Mouse (Mus musculus): Measurements from ENCODE around the gene Mrap2. TPM values are rescaled to one million over a fixed set of nuclear protein-coding genes. Genes with fewer than 3 reads are reported as not detected.

Gene Mrap2
- polyA plus RNA-seq, 1 experiment: 0.22 TPM

DNA sequence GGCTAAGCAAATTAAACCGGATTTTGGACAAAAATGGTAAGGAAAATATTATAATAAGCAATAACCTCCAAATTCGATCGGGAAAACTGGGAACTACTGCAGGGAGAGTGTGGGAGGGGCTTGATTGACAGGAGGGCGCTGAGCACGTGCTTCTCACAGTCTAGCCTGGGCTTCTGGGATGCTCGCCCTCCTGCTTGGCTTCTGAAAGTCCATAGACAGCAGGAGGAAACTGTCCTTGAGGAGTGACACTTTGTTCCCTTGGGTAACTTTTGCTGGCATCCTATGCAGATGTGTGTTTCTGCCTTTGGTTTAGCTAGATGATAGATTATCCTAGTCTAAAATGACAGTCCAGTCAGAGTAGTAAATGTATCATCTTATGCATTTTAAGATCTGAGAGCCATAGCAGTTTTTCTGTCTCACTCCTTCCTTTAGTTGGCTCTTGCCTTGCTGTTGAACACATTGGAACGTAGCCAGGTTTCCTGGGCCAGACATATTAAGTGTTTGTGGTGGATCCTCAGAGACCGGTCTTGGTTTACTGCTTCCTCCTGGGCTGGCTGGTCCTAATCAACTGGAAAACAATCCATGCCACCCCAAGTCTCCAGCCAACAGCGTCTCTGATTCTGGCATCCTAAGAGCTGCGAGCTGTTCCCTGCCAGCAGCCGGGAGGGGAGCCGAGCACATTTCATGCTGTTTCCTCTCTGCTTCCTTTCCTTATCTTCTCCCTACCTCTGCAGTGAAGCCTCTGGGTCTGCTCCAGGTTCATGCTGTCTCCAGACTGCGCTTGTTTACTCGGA lies 8.1 kb upstream of the Mrap2 start:
- Histone ChIP-seq H3K27ac (ENCODE audit: control insufficient read depth, insufficient read depth, low read depth, low read length) (no peak overlapping the region), H3K4me1 (ENCODE audit: control insufficient read depth, insufficient read depth, low read length) (no peaks in the 10 kb centered on the region), H3K4me3 (ENCODE audit: control insufficient read depth, low read depth, low read length) (no peak overlapping the region), H3K36me3 (ENCODE audit: control insufficient read depth, insufficient read depth, low read length) (no peaks in the 10 kb centered on the region), H3K27me3 (ENCODE audit: control insufficient read depth, insufficient read depth, low read length) (no peaks in the 10 kb centered on the region)
- no peak for TF ChIP-seq POLR2A (IDR thresholded peaks at IDR 0.05; ENCODE audit: control insufficient read depth, low read depth, low read length)
- TF ChIP-seq CTCF (IDR thresholded peaks at IDR 0.05; ENCODE audit: control insufficient read depth, insufficient read depth, insufficient replicate concordance, low read depth, low read length): no peak

DNA sequence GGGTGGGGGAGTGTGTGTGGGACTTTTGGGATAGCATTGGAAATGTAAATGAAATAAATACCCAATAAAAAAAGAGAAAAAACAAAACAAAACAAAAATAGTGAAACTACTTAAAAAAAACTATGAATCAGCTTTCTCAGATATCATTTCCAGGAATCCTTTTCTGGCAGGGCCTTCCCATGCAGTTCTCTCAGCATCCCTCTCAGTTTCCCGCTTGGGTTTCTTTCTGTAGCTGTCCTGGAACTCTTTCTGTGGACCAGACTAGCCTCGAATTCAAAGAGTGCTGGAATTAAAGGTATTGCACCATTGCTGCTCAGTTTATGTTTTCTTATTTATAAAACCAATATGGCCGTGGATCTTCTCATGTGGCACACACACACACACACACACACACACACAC lies 1.0 kb upstream of the Mrap2 start:
- Histone ChIP-seq H3K36me3 (ENCODE audit: control insufficient read depth, insufficient read depth, low read length) (no peaks in the 10 kb centered on the region), H3K27ac (ENCODE audit: control insufficient read depth, insufficient read depth, low read depth, low read length) (no peak overlapping the region), H3K4me1 (ENCODE audit: control insufficient read depth, insufficient read depth, low read length) (peaks cover 8% of the 10 kb centered on the region), H3K27me3 (ENCODE audit: control insufficient read depth, insufficient read depth, low read length) (no peaks in the 10 kb centered on the region), H3K4me3 (ENCODE audit: control insufficient read depth, low read depth, low read length) (no peak overlapping the region)
- TF ChIP-seq CTCF (IDR thresholded peaks at IDR 0.05; ENCODE audit: control insufficient read depth, insufficient read depth, insufficient replicate concordance, low read depth, low read length): no peak
- TF ChIP-seq POLR2A (IDR thresholded peaks at IDR 0.05; ENCODE audit: control insufficient read depth, low read depth, low read length): no peak

DNA sequence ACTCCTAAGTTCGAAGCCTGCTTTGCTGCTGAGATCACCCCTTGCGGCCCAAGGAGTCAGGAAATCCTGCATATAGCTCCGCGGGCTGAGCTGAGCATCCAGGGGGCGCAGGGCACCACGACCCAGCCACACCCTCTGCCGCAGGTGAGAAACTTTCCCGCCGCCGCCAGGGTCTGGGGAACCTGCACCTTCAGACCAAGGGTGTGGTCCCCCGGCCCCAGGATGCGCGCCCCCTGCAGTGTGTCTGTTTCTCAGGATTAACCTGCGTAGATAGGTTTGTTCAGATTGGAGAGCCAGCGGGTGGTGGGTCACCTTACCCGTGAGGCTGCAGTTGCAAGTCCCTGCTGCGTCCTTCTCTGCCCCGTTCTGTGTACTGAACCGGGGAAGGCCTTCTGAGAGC lies 426 bp downstream of the Mrap2 start:
- Histone ChIP-seq H3K27ac (ENCODE audit: control insufficient read depth, insufficient read depth, low read depth, low read length) (no peak overlapping the region), H3K4me3 (ENCODE audit: control insufficient read depth, low read depth, low read length) (peak overlapping the region; percentile 14), H3K4me1 (ENCODE audit: control insufficient read depth, insufficient read depth, low read length) (peaks cover 8% of the 10 kb centered on the region), H3K36me3 (ENCODE audit: control insufficient read depth, insufficient read depth, low read length) (no peaks in the 10 kb centered on the region), H3K27me3 (ENCODE audit: control insufficient read depth, insufficient read depth, low read length) (no peaks in the 10 kb centered on the region)
- TF ChIP-seq CTCF (IDR thresholded peaks at IDR 0.05; ENCODE audit: control insufficient read depth, insufficient read depth, insufficient replicate concordance, low read depth, low read length): no peak

DNA sequence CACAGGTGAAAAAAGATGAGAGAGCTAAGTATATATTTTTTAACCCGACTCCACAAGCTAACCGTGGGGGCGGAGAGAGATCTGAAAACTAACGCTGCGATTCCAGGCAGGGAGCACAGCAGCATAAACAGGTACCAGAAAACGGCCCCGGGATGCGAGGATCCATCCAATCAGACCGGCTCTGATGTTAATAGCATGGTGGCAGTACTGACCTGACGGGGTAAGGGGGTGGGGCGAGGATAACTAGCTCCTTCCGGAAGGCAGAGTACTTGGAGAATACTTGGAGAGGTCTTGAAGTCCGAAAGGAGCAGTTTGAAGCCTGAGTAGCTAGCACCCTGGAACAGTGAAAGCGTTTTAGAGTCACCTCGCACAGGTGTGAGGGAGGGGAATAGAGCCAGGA lies 1.1 kb downstream of the Mrap2 start:
- no peak for TF ChIP-seq POLR2A (IDR thresholded peaks at IDR 0.05; ENCODE audit: control insufficient read depth, low read depth, low read length)
- H3K4me3 ChIP-seq (ENCODE audit: control insufficient read depth, low read depth, low read length): no peak overlapping the region
- H3K27me3 ChIP-seq (ENCODE audit: control insufficient read depth, insufficient read depth, low read length): no peaks in the 10 kb centered on the region
- H3K36me3 ChIP-seq (ENCODE audit: control insufficient read depth, insufficient read depth, low read length): no peaks in the 10 kb centered on the region
- peaks cover 8% of the 10 kb centered on the region for H3K4me1 ChIP-seq (ENCODE audit: control insufficient read depth, insufficient read depth, low read length)
- H3K27ac ChIP-seq (ENCODE audit: control insufficient read depth, insufficient read depth, low read depth, low read length): no peak overlapping the region

DNA sequence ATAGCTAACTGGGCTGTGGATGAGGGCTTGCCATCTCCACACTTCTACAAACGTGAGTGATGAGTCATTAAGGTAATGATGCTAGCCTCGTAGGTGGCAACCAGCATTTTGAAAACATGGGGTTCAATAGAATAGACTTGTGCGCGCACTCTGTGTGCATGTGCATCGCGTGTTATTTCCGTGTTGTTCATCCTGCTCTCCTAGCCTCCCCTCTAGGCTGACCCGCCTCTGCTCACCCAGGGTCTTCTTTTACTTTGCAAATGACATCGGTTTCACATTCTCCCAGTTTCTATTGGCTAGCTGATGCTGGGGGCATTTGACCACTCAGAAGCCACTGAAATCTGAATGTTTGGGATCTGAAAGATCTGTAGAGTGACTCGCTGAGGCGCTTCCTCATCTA lies 1.6 kb downstream of the Mrap2 start:
- H3K4me1 ChIP-seq (ENCODE audit: control insufficient read depth, insufficient read depth, low read length): peaks cover 8% of the 10 kb centered on the region
- no peaks in the 10 kb centered on the region for H3K27me3 ChIP-seq (ENCODE audit: control insufficient read depth, insufficient read depth, low read length)
- H3K36me3 ChIP-seq (ENCODE audit: control insufficient read depth, insufficient read depth, low read length): no peaks in the 10 kb centered on the region
- no peak overlapping the region for H3K4me3 ChIP-seq (ENCODE audit: control insufficient read depth, low read depth, low read length)
- no peak overlapping the region for H3K27ac ChIP-seq (ENCODE audit: control insufficient read depth, insufficient read depth, low read depth, low read length)
- TF ChIP-seq CTCF (IDR thresholded peaks at IDR 0.05; ENCODE audit: control insufficient read depth, insufficient read depth, insufficient replicate concordance, low read depth, low read length): no peak
- no peak for TF ChIP-seq POLR2A (IDR thresholded peaks at IDR 0.05; ENCODE audit: control insufficient read depth, low read depth, low read length)

DNA sequence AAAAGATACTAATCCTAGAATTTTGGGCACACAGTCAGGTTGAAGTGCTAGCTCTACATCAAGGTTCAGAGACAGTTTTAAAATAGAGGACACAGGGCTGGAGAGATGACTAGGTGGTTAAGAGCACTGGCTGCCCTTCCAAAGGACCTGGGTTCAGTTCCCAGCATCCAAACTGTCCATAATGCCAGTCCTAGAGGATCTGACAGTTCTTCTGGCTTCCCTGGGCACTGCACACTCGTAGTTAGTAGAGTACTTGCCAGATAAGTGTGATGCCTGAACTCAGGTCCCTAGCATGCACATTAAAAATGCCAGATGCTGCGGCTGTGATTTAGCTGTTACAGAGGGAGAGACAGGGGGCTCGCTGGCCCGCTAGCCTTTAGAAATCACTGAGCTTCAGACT lies 2.3 kb downstream of the Mrap2 start:
- no peaks in the 10 kb centered on the region for H3K36me3 ChIP-seq (ENCODE audit: control insufficient read depth, insufficient read depth, low read length)
- H3K27ac ChIP-seq (ENCODE audit: control insufficient read depth, insufficient read depth, low read depth, low read length): no peak overlapping the region
- no peaks in the 10 kb centered on the region for H3K27me3 ChIP-seq (ENCODE audit: control insufficient read depth, insufficient read depth, low read length)
- H3K4me3 ChIP-seq (ENCODE audit: control insufficient read depth, low read depth, low read length): no peak overlapping the region
- no peak for TF ChIP-seq POLR2A (IDR thresholded peaks at IDR 0.05; ENCODE audit: control insufficient read depth, low read depth, low read length)
- no peak for TF ChIP-seq CTCF (IDR thresholded peaks at IDR 0.05; ENCODE audit: control insufficient read depth, insufficient read depth, insufficient replicate concordance, low read depth, low read length)
- H3K4me1 ChIP-seq (ENCODE audit: control insufficient read depth, insufficient read depth, low read length): peaks cover 8% of the 10 kb centered on the region

DNA sequence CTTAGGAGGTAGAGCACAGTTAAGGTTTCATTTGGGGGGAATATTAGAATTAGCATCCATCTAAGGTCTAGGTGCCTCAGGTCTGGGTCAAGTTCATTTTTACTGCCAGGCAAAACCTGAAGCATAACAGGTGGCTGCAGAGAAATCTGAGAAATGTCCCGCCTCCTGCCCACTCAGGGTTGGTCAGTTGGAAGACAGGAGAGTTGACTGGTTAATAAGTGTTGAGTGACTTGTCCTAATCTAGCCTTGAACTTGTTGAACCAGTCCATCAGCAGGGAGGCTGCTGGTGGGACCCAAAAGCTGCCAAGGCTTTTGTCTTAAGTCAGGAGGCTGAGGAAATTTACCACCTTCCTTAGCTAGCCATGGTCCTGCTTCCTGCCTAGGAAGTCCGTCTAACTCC lies 3.8 kb downstream of the Mrap2 start:
- peaks cover 8% of the 10 kb centered on the region for H3K4me1 ChIP-seq (ENCODE audit: control insufficient read depth, insufficient read depth, low read length)
- H3K27ac ChIP-seq (ENCODE audit: control insufficient read depth, insufficient read depth, low read depth, low read length): no peak overlapping the region
- H3K36me3 ChIP-seq (ENCODE audit: control insufficient read depth, insufficient read depth, low read length): no peaks in the 10 kb centered on the region
- TF ChIP-seq POLR2A (IDR thresholded peaks at IDR 0.05; ENCODE audit: control insufficient read depth, low read depth, low read length) (no peak), CTCF (IDR thresholded peaks at IDR 0.05; ENCODE audit: control insufficient read depth, insufficient read depth, insufficient replicate concordance, low read depth, low read length) (no peak)
- H3K4me3 ChIP-seq (ENCODE audit: control insufficient read depth, low read depth, low read length): no peak overlapping the region
- H3K27me3 ChIP-seq (ENCODE audit: control insufficient read depth, insufficient read depth, low read length): no peaks in the 10 kb centered on the region

Data from testis, adult 2 months (tissue).